7 mouse cellular contexts compared by ENCODE assay signal in the genomic region with DNA sequence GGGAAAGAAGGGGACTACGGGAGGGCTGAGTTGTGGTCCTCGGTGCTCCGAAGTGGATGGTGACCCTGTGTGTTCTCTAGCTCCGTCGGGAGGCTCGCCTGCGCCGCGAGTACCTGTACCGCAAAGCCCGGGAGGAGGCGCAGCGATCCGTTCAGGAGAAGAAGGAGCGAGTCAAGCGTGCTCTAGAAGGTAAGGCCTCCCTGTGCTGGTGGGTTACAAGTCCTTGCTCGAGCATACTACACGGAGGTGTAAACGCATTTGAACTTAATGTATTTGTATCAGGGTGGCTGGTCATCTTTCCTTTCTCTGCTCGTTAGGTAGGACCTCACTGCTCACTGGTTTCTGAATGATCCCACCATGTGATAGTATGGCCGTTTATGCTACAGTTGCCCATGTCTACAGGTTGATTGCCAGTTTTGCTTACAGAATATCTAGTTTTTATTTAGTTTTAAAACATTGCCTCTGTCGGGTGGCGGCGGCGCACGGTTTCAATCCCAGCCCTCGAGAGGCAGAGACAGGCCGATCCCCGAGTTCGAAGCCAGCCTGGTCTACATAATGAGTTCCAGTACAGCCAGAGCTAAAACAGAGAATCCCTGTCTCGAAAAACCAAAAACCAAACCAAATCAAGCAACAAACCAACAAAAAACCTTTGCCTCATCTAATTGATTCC. TPM values are rescaled to one million over a fixed set of nuclear protein-coding genes. Genes with fewer than 3 reads are reported as not detected.
A peak's percentile ranks its signal among the peaks of the same experiment; 100 is the strongest.
DNase-seq lines count a peak whose midpoint lies in the region; ATAC-seq and TF ChIP-seq lines count a peak whose summit lies in the region.

No protein-coding gene starts in this region.

- H3K4me1 ChIP-seq in lung, postnatal 0 days (ENCODE audit: insufficient read depth, low read depth, low read length): no peaks in the 10 kb centered on the region

- peak overlapping the region; percentile 46 for H3K9ac ChIP-seq in lung, postnatal 0 days (replicated peaks; ENCODE audit: low read depth)

- peaks cover 20% of the 10 kb centered on the region for H3K36me3 ChIP-seq in lung, postnatal 0 days (ENCODE audit: insufficient read depth, low read length)

- peak overlapping the region; percentile 78 for H3K27ac ChIP-seq in lung, postnatal 0 days (ENCODE audit: low read length)

- ATAC-seq in lung, postnatal 0 days: peak; percentile 20
- peak; percentile 36 for ATAC-seq in common myeloid progenitor, adult 5-6 weeks (replicated peaks; ENCODE audit: low read depth, poor library complexity, severe bottlenecking)
- ATAC-seq in hematopoietic stem cell, adult 5-6 weeks (replicated peaks in 1 of 2; ENCODE audit: insufficient read depth in 1 of 2, low FRiP score in 2 of 2, low TSS enrichment in 1 of 2, low read depth in 1 of 2, poor library complexity in 2 of 2, severe bottlenecking in 2 of 2): peak; percentile 28 to 37
- ATAC-seq in megakaryocyte, adult 5-6 weeks (ENCODE audit: poor library complexity, severe bottlenecking): peak; percentile 36

- no peak for DNase-seq in lung, postnatal 0 days (ENCODE audit: low spot score)
- no peak for DNase-seq in lung, postnatal 10 days
- no peak for DNase-seq in Muller cell, postnatal 12 days (ENCODE audit: inconsistent ontology term)
- DNase-seq in kidney, postnatal 14 days: no peak

- H3K9me3 ChIP-seq in lung, postnatal 0 days (ENCODE audit: low read length): no peaks in the 10 kb centered on the region

- WGBS in lung, postnatal 0 days: 6% methylated on average over 31 of the region's 31 CpGs

- peak overlapping the region; percentile 72 for H3K4me2 ChIP-seq in lung, postnatal 0 days (replicated peaks; ENCODE audit: low read depth, low read length)

- no peak for TF ChIP-seq EP300 in lung, postnatal 0 days (IDR thresholded peaks at IDR 0.05)

- H3K27me3 ChIP-seq in lung, postnatal 0 days (replicated peaks; ENCODE audit: insufficient read depth, low read length): no peaks in the 10 kb centered on the region

- peak; percentile 62 for TF ChIP-seq CTCF in lung, postnatal 0 days (IDR thresholded peaks at IDR 0.05)

- H3K4me3 ChIP-seq in lung, postnatal 0 days (ENCODE audit: low read depth, low read length): peak overlapping the region; percentile 63

RNA-seq across cellular contexts. Expression of gene Imp4, which starts 0.4 kb away (rescaled TPM):
- 39.9 and 41.6 TPM in 2 replicates for polyA plus RNA-seq in lung, postnatal 0 days (2015; fragmentation: Nextera tagmentation; extraction: Ambion mirVana)
- 33.8 and 37.4 TPM in 2 replicates for total RNA-seq in common myeloid progenitor, adult 5-6 weeks (2017)
- 23.6 and 36.7 TPM in 2 replicates for total RNA-seq in hematopoietic stem cell, adult 5-6 weeks (2017)
- total RNA-seq in megakaryocyte, adult 5-6 weeks (2015): 29.1 and 30.6 TPM in 2 replicates
- 13.3 and 14.7 TPM in 2 replicates for total RNA-seq in megakaryocyte, adult 5-6 weeks (2017)

RNA-seq across cellular contexts. Expression of gene Ccdc115, which starts 0.6 kb away (rescaled TPM):
- polyA plus RNA-seq in lung, postnatal 0 days (2015; fragmentation: Nextera tagmentation; extraction: Ambion mirVana): 30.6 and 31.4 TPM in 2 replicates
- 55.7 and 63.4 TPM in 2 replicates for total RNA-seq in common myeloid progenitor, adult 5-6 weeks (2017)
- total RNA-seq in hematopoietic stem cell, adult 5-6 weeks (2017): 49.9 and 52.8 TPM in 2 replicates
- 47.7 and 48.0 TPM in 2 replicates for total RNA-seq in megakaryocyte, adult 5-6 weeks (2015)
- total RNA-seq in megakaryocyte, adult 5-6 weeks (2017): 42.1 and 55.3 TPM in 2 replicates

RNA-seq across cellular contexts. Expression of gene Ptpn18, which starts 19.5 kb away (rescaled TPM):
- polyA plus RNA-seq in lung, postnatal 0 days (2015; fragmentation: Nextera tagmentation; extraction: Ambion mirVana): 36.0 and 39.8 TPM in 2 replicates
- 299 and 432 TPM in 2 replicates for total RNA-seq in common myeloid progenitor, adult 5-6 weeks (2017)
- total RNA-seq in hematopoietic stem cell, adult 5-6 weeks (2017): 186 and 621 TPM in 2 replicates
- total RNA-seq in megakaryocyte, adult 5-6 weeks (2015): 74.4 and 86.1 TPM in 2 replicates
- 415 and 428 TPM in 2 replicates for total RNA-seq in megakaryocyte, adult 5-6 weeks (2017)

RNA-seq across cellular contexts. Expression of gene Prss39, which starts 58.1 kb away (rescaled TPM):
- not detected in 2 replicates for polyA plus RNA-seq in lung, postnatal 0 days (2015; fragmentation: Nextera tagmentation; extraction: Ambion mirVana)
- total RNA-seq in common myeloid progenitor, adult 5-6 weeks (2017): not detected in 2 replicates
- 0.40 TPM in 1 of 2 replicates, not detected in the other for total RNA-seq in hematopoietic stem cell, adult 5-6 weeks (2017)
- total RNA-seq in megakaryocyte, adult 5-6 weeks (2015): 0.21 TPM in 1 of 2 replicates, not detected in the other
- total RNA-seq in megakaryocyte, adult 5-6 weeks (2017): not detected in 2 replicates
